Mouse (Mus musculus): ENCODE results near the gene Brca1.

- TF ChIP-seq CTCF (IDR thresholded peaks at IDR 0.05) (no peak), EP300 (IDR thresholded peaks at IDR 0.05) (no peak)
Measured at GRCm38 (mm10) chr11:101556541-101556940, 4.8 kb upstream of the Brca1 start.

Data from lung, postnatal 0 days (tissue).